In the genomic region with DNA sequence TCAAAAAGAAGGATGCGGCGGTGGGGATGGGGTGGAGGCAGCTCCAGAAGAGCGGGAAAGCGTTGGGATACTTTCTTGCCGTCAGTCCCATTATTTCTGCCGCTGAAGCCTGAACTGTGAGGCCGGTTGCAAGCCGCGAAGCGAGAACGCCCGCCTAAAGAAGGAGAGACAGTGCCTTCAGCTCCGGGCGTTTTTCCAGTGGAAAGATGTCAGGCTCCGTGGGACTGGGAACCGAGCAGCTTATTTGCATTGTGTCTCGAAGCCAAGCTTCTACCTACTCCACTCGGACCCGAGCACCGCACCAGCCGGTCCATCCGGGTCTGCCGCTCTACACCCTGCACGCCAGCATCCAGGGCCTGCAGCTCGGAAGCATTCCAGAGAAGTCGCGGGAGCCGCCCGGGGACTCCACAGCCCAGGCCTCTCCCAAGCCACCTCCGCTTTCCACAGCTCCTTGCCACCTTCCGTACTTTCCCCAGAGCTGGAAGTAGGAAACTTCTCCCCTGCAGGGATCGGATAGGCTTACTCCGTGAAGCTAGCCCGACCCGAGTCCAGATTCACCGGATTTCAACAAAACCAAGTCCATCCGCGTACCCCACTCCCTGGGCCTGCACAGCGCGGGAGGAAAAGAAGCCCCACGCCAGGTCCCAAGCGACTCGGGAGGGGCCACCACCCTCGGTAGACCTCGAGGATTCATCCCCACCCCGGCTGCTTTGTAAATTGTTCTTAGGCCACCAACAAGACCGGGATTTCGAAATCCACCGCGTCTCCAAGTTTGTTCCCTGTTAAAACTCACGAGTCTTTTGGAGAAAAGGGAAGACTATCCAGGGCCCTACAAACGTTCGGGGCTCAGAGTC, we compare ENCODE assay signal across 11 mouse cellular contexts. TPM values are rescaled to one million over a fixed set of nuclear protein-coding genes. Genes with fewer than 3 reads are reported as not detected.
DNase-seq lines count a peak whose midpoint lies in the region; ATAC-seq and TF ChIP-seq lines count a peak whose summit lies in the region.
"Had no signal": no experiment of that assay in that cellular context is flagged by ENCODE, and none has a peak within 500 bp of the region (broad histone marks: within the 10 kb centered on the region; RNA-seq: fewer than 3 reads in every experiment).

No protein-coding gene starts in this region.

- ATAC-seq in kidney, embryonic 15.5 days (replicated peaks; ENCODE audit: low FRiP score) = peak; percentile 74
- ATAC-seq in limb, embryonic 14.5 days (ENCODE audit: low FRiP score, low read depth) = no peak; the same call in 1 of the 2 replicates

- peak overlapping the region; percentile 9; the same call in 1 of the 2 replicates for H3K4me2 ChIP-seq in kidney, embryonic 15.5 days
- peak overlapping the region; percentile 14 for H3K4me2 ChIP-seq in limb, embryonic 14.5 days (replicated peaks; ENCODE audit: low read depth, low read length, severe bottlenecking)

- WGBS in kidney, embryonic 15.5 days = 1% methylated on average over 53 of the region's 53 CpGs
- WGBS in limb, embryonic 14.5 days = 2% methylated on average over 53 of the region's 53 CpGs

- peaks cover 96% of the 10 kb centered on the region for H3K27me3 ChIP-seq in kidney, embryonic 15.5 days
- H3K27me3 ChIP-seq in limb, embryonic 14.5 days (ENCODE audit: control insufficient read depth, insufficient read depth, low read length) = peaks cover 95% of the 10 kb centered on the region

- H3K4me3 ChIP-seq in kidney, embryonic 15.5 days (replicated peaks) = peak overlapping the region; percentile 1; the same call in 1 of the 2 replicates
- peak overlapping the region; percentile 18 for H3K4me3 ChIP-seq in limb, embryonic 14.5 days (replicated peaks; ENCODE audit: low read length)
- H3K4me3 ChIP-seq: gastrocnemius, adult 2 months had no signal

- H3K4me1 ChIP-seq in kidney, embryonic 15.5 days = peaks cover 9% of the 10 kb centered on the region
- no peaks in the 10 kb centered on the region for H3K4me1 ChIP-seq in limb, embryonic 14.5 days (ENCODE audit: control insufficient read depth, insufficient read depth, low read length)

- H3K36me3 ChIP-seq in kidney, embryonic 15.5 days = no peaks in the 10 kb centered on the region
- no peaks in the 10 kb centered on the region for H3K36me3 ChIP-seq in limb, embryonic 14.5 days (ENCODE audit: control insufficient read depth, insufficient read depth, low read length)

- DNase-seq in kidney, postnatal 36 days = no peak
- DNase-seq in Muller cell, postnatal 12 days (ENCODE audit: inconsistent ontology term) = peak; percentile 42
- peak; percentile 67 for DNase-seq in embryo, embryonic 9.5 days (ENCODE audit: extremely low spot score)
- DNase-seq in limb, embryonic 14.5 days (ENCODE audit: low spot score) = no peak
- no peak for DNase-seq in urinary bladder, adult 2 months (ENCODE audit: low spot score)
- DNase-seq in gastrocnemius, postnatal 4 days (ENCODE audit: low spot score in 2 of 2) = no peak
- DNase-seq: gastrocnemius, adult 2 months; lung, postnatal 14 days had no signal

- no peak overlapping the region for H3K27ac ChIP-seq in kidney, embryonic 15.5 days
- H3K27ac ChIP-seq in limb, embryonic 14.5 days (replicated peaks; ENCODE audit: low read depth, low read length) = no peak overlapping the region
- H3K27ac ChIP-seq: gastrocnemius, adult 2 months had no signal

- no peaks in the 10 kb centered on the region for H3K9me3 ChIP-seq in kidney, embryonic 15.5 days (replicated peaks)
- no peaks in the 10 kb centered on the region for H3K9me3 ChIP-seq in limb, embryonic 14.5 days (ENCODE audit: control insufficient read depth, low read length)

- no peak for TF ChIP-seq POLR2A in limb, embryonic 14.5 days (IDR thresholded peaks at IDR 0.05; ENCODE audit: borderline replicate concordance, extremely low read depth, insufficient read depth, insufficient read length)

- H3K9ac ChIP-seq in kidney, embryonic 15.5 days = no peak overlapping the region
- H3K9ac ChIP-seq in limb, embryonic 14.5 days (ENCODE audit: low read depth, low read length, severe bottlenecking) = no peak overlapping the region

RNA-seq across cellular contexts. Expression of a gene that starts 8.7 kb away (rescaled TPM):
- not detected in 2 replicates for polyA plus RNA-seq in kidney, embryonic 15.5 days (2015; fragmentation: Nextera tagmentation; extraction: Ambion mirVana)
- 0.70 and 1.1 TPM in 2 replicates for polyA plus RNA-seq in limb, embryonic 14.5 days (2012; rRNA removed)
- polyA plus RNA-seq in limb, embryonic 14.5 days (2014; fragmentation: Nextera tagmentation; extraction: Ambion mirVana) = 0.80 and 1.4 TPM in 2 replicates
- polyA plus RNA-seq in urinary bladder, adult 2 months (2012; rRNA removed) = 0.06 TPM in 1 of 2 replicates, not detected in the other
- total RNA-seq in gastrocnemius, postnatal 4 days (2021) = not detected
- total RNA-seq: gastrocnemius, adult 2 months; layer of hippocampus, postnatal 14 days had no signal
- polyA plus RNA-seq: cerebellum, adult 2 months had no signal

RNA-seq across cellular contexts. Expression of a gene that starts 24.7 kb away (rescaled TPM):
- polyA plus RNA-seq in kidney, embryonic 15.5 days (2015; fragmentation: Nextera tagmentation; extraction: Ambion mirVana) = not detected in 2 replicates
- polyA plus RNA-seq in limb, embryonic 14.5 days (2012; rRNA removed) = not detected in 2 replicates
- polyA plus RNA-seq in limb, embryonic 14.5 days (2014; fragmentation: Nextera tagmentation; extraction: Ambion mirVana) = not detected in 2 replicates
- not detected in 2 replicates for polyA plus RNA-seq in urinary bladder, adult 2 months (2012; rRNA removed)
- not detected for total RNA-seq in gastrocnemius, postnatal 4 days (2021)
- total RNA-seq: gastrocnemius, adult 2 months; layer of hippocampus, postnatal 14 days had no signal
- polyA plus RNA-seq: cerebellum, adult 2 months had no signal

RNA-seq across cellular contexts. Expression of a gene that starts 40.4 kb away (rescaled TPM):
- 7.0 and 8.1 TPM in 2 replicates for polyA plus RNA-seq in kidney, embryonic 15.5 days (2015; fragmentation: Nextera tagmentation; extraction: Ambion mirVana)
- 0.05 TPM in 2 replicates for polyA plus RNA-seq in limb, embryonic 14.5 days (2012; rRNA removed)
- polyA plus RNA-seq in limb, embryonic 14.5 days (2014; fragmentation: Nextera tagmentation; extraction: Ambion mirVana) = not detected in 2 replicates
- not detected in 2 replicates for polyA plus RNA-seq in urinary bladder, adult 2 months (2012; rRNA removed)
- total RNA-seq in gastrocnemius, postnatal 4 days (2021) = not detected
- total RNA-seq: gastrocnemius, adult 2 months had no signal
- polyA plus RNA-seq: cerebellum, adult 2 months had no signal

RNA-seq across cellular contexts. Expression of a gene that starts 46.4 kb away (rescaled TPM):
- 0.18 TPM in 1 of 2 replicates, not detected in the other for polyA plus RNA-seq in kidney, embryonic 15.5 days (2015; fragmentation: Nextera tagmentation; extraction: Ambion mirVana)
- not detected in 2 replicates for polyA plus RNA-seq in limb, embryonic 14.5 days (2012; rRNA removed)
- polyA plus RNA-seq in limb, embryonic 14.5 days (2014; fragmentation: Nextera tagmentation; extraction: Ambion mirVana) = not detected in 2 replicates
- polyA plus RNA-seq in urinary bladder, adult 2 months (2012; rRNA removed) = not detected in 2 replicates
- total RNA-seq in gastrocnemius, postnatal 4 days (2021) = under 1 TPM in 1 of 2 experiments, not detected in 1; 0.23 TPM
- total RNA-seq: gastrocnemius, adult 2 months; layer of hippocampus, postnatal 14 days had no signal
- polyA plus RNA-seq: cerebellum, adult 2 months had no signal

Comparison
In these comparisons a context has a peak if more than half of its experiments do, and no peak if none do; other contexts are left out.
1. DNase-seq: peak in Muller cell, postnatal 12 days (single experiment) and embryo, embryonic 9.5 days (single experiment); none in kidney, postnatal 36 days (0 of 2), limb, embryonic 14.5 days (single experiment), urinary bladder, adult 2 months (single experiment) and gastrocnemius, postnatal 4 days (0 of 2).